Mouse (Mus musculus) ES-Bruce4 (cell line): ENCODE measurements at regions not wholly inside any gene's neighbourhood (a gene's known extent, or its start where the extent isn't known, plus 50 kb on each side); places are given as distances from the start of the nearest gene placed in this dataset.

Source experiments
- CTCF ChIP-seq: IDR thresholded peaks from one replicate; pipeline ENCODE4 v1.8.1; 2011; ENCODE audit warnings: low read depth, low read length
- EP300 ChIP-seq: IDR thresholded peaks from 2 replicates; pipeline ENCODE4 v1.6.1; 2011; ENCODE audit warnings: low read depth, low read length; ENCODE audit not compliant: insufficient read depth
- POLR2A ChIP-seq: IDR thresholded peaks from one replicate; pipeline ENCODE4 v1.8.1; 2011; ENCODE audit warnings: low read length; ENCODE audit not compliant: insufficient read depth

GRCm38 (mm10) chr12:9430656-9431055 is 139.3 kb upstream of the Osr1 start:
- TF ChIP-seq EP300 (no peak), CTCF (no peak), POLR2A (no peak)
